Mouse (Mus musculus) thymus, adult 2 months (tissue): ENCODE results near the gene Osbpl8. TPM values are rescaled to one million over a fixed set of nuclear protein-coding genes. Genes with fewer than 3 reads are reported as not detected.

Experiments used
- DNase-seq: peaks from one replicate; pipeline ENCODE4 v3.0.0; 2021
- H3K27ac ChIP-seq: fragments of 200-500 bp; 2 replicates; pipeline ENCODE4 v1.5.1; 2012; ENCODE audit warnings: low read length, control low read depth; ENCODE audit not compliant: control insufficient read depth, insufficient read depth
- H3K27me3 ChIP-seq: fragments of 200-500 bp; 2 replicates; pipeline ENCODE4 v1.6.1; 2012; ENCODE audit warnings: mild to moderate bottlenecking, low read length, moderate library complexity, mixed read lengths; ENCODE audit not compliant: control insufficient read depth, insufficient read depth
- H3K36me3 ChIP-seq: fragments of 200-500 bp; 2 replicates; pipeline ENCODE4 v1.6.1; 2012; ENCODE audit warnings: mild to moderate bottlenecking, low read length, moderate library complexity; ENCODE audit not compliant: control insufficient read depth, insufficient read depth
- H3K4me1 ChIP-seq: fragments of 200-500 bp; replicated peaks from 2 replicates; pipeline ENCODE4 v1.6.1; 2012; ENCODE audit warnings: low read length; ENCODE audit not compliant: control insufficient read depth, insufficient read depth
- H3K4me3 ChIP-seq: fragments of 200-500 bp; 2 replicates; pipeline ENCODE4 v1.5.1; 2012; ENCODE audit warnings: mild to moderate bottlenecking, low read length, control low read depth, moderate library complexity; ENCODE audit not compliant: control insufficient read depth, insufficient read depth
- CTCF ChIP-seq: fragments of 200-500 bp; IDR thresholded peaks from 2 replicates; pipeline ENCODE4 v1.5.1; 2012; ENCODE audit warnings: mild to moderate bottlenecking, control low read depth, low read length, moderate library complexity, borderline replicate concordance; ENCODE audit not compliant: control insufficient read depth, poor library complexity, insufficient read depth; ENCODE audit errors: extremely low read depth
- POLR2A ChIP-seq: fragments of 200-500 bp; IDR thresholded peaks from 2 replicates; pipeline ENCODE4 v1.6.1; 2012; ENCODE audit warnings: mild to moderate bottlenecking, low read length, control low read depth, moderate library complexity; ENCODE audit not compliant: control insufficient read depth, poor library complexity, insufficient read depth; ENCODE audit errors: extremely low read depth
- WGBS: fragments of 180-500 bp; shearing (Covaris S2); methylation state at CpG from one replicate; pipeline ENCODE4 v1.1.7; 2018; 5-methylcytosine and 5-hydroxymethylcytosine counted together
- polyA plus RNA-seq: library from polyadenylated mRNA; depleted of rRNA; stranded (reverse); fragments of >200 nt; gene quantifications from 2 replicates; pipeline ENCODE4 v1.2.3, GENCODE M21; 2012

Gene Osbpl8
- polyA plus RNA-seq, 1 experiment = 22.0 TPM

DNA sequence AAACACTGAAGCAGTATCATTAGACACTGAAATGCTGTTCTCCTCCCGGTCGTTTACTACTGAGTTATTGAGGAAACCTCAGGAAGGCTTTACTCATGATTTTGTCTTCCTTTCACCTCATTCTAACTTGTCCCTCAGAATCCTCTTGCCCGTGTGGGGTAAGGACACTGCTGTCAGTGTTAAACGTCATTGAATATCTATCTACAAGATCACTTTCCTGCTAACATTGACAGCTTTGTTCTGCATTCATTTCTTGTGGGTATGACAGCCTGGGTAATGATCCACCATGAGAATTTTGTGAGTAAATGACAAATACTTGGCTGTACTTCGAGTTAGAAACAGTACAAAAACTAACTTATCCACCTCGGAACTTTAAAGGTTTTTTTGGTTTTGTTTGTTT is 133.1 kb downstream of the Osbpl8 start:
- WGBS = 56% methylated on average over 6 of the region's 6 CpGs
- H3K4me3 ChIP-seq = no peak overlapping the region

DNA sequence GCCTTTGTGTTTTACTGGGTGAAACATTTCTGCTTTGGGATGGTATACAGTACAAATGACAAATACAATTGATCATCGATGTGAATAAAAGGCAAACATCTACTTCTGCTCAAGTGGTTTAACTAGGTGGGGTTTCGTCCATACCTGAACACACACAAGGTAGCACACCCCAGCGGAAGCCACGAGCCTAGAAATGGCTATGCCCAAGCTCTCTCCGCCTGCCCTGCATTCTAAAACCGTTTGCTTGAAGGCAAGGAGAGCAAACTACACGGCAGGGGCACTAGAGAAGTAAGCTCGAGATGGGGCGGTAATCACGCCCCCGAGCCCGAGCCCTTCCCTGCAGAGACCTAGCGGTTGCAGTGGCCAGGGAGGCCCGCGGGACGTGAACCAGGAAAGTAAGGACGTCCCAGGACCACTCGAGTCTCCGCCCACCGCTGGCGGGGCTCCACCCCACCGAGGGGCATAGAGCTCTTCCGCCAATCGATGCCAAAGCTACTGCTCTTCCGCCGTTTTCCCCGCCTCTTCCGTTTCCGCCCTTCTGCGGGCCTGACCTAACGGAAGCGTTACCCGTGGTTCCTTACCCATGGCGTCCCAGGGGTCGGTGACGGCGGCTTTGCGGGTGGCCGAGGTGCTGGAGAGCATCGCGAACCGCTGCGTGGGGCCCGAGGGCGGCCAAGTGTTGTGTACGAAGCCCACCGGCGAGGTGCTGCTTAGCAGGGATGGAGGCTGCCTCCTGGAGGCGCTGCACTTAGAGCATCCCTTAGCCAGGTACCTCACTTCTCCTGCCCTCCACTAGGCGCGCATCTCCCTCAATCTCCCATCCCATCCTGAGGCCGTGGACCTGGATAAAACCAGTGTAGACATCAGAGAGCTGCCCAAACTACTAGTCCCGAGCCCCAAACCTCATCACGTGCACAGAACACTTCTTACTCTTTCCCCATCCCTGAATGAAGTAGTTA is 133.9 kb downstream of the Osbpl8 start, which contains the start of gene Bbs10:
Bbs10 (plus strand) TSS at position 540 of the 959 bp plus-strand sequence.
- WGBS = 2% methylated on average over 54 of the region's 54 CpGs
- H3K27me3 ChIP-seq = no peaks in the 10 kb centered on the region
- H3K4me1 ChIP-seq = no peaks in the 10 kb centered on the region
- TF ChIP-seq POLR2A (peak; percentile 63; the same call in 1 of the 2 replicates), CTCF (peak; percentile 77; the same call in 1 of the 2 replicates)
- peak within 1 kb of the TSS; percentile 67 for H3K4me3 ChIP-seq
- H3K27ac ChIP-seq = no peak within 1 kb of the TSS
- peak; percentile 93 for DNase-seq
- peaks cover 2% of the 10 kb centered on the region; the same call in 1 of the 2 replicates for H3K36me3 ChIP-seq

More for the DNA sequence above, 133.1 kb downstream of the Osbpl8 start:
- Histone ChIP-seq H3K27ac (no peak overlapping the region), H3K4me1 (no peaks in the 10 kb centered on the region), H3K36me3 (peaks cover 10% of the 10 kb centered on the region; the same call in 1 of the 2 replicates), H3K27me3 (no peaks in the 10 kb centered on the region)
- no peak for TF ChIP-seq CTCF
- TF ChIP-seq POLR2A = no peak
- no peak for DNase-seq

DNA sequence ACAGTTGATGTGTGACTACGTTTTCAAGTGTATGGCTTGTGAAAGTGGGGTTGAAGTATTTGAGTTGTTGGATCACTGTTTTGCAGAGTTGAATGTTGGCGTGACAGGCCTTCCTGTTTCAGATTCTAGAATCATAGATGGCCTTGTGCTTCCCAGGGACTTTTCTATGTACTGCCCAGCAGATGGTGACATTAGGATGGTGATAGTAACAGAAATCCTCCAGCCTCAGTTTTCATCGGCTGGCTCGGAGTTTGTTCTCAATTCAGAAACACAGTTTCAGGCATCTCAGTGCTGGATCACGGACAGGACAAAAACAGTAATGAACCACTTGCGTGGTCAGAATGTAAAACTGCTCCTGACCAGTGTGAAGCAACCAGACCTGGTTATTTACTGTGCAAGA is 135.0 kb downstream of the Osbpl8 start:
- WGBS = 95% methylated on average over 6 of the region's 6 CpGs
- no peaks in the 10 kb centered on the region for H3K27me3 ChIP-seq
- TF ChIP-seq CTCF (no peak), POLR2A (no peak)
- no peak overlapping the region for H3K4me3 ChIP-seq
- H3K4me1 ChIP-seq = no peaks in the 10 kb centered on the region
- H3K27ac ChIP-seq = no peak overlapping the region
- no peak for DNase-seq
- no peaks in the 10 kb centered on the region for H3K36me3 ChIP-seq

DNA sequence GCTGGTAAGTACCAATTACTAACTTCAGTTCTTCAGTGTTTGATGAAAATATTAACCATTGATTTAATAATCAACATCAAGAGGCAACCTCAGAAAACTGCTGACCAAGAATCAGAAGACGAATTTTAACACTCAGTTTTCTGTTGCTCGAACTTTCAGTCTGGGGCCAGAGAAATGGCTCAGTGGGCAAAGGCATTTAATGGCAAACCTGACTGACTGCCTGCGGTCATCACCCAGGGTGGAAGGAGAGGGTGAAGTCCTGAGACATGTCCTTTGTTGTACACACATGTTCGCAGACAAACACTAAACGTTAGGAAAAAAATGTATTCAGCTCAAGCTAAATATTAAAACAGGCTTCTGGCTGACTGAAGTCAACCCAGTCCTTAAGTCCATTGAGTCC is 136.5 kb downstream of the Osbpl8 start:
- DNase-seq = no peak
- no peaks in the 10 kb centered on the region for H3K4me1 ChIP-seq
- TF ChIP-seq POLR2A (no peak), CTCF (no peak)
- H3K27me3 ChIP-seq = no peaks in the 10 kb centered on the region
- 95% methylated on average over 5 of the region's 5 CpGs for WGBS
- no peaks in the 10 kb centered on the region for H3K36me3 ChIP-seq
- no peak overlapping the region for H3K27ac ChIP-seq
- H3K4me3 ChIP-seq = no peak overlapping the region

DNA sequence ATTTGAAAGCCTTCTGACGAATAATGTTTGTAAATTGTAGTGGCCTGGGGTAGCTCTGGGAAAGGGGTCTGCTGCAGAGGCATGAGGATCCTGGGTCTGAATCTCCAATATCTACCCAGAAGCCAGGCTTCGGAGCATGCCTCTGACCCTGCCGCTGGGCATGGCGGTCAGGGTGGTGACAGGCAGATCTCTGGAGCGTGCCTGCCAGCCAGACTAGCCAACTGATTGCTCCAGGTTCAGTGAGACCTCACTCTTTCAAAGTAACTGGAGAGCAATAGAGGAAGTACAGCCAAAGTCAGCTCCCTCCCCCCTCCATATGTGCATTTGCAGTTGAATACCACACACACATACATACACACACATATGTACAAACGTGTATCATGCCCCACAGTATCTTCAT is 137.9 kb downstream of the Osbpl8 start:
- 88% methylated on average over 6 of the region's 6 CpGs for WGBS

DNA sequence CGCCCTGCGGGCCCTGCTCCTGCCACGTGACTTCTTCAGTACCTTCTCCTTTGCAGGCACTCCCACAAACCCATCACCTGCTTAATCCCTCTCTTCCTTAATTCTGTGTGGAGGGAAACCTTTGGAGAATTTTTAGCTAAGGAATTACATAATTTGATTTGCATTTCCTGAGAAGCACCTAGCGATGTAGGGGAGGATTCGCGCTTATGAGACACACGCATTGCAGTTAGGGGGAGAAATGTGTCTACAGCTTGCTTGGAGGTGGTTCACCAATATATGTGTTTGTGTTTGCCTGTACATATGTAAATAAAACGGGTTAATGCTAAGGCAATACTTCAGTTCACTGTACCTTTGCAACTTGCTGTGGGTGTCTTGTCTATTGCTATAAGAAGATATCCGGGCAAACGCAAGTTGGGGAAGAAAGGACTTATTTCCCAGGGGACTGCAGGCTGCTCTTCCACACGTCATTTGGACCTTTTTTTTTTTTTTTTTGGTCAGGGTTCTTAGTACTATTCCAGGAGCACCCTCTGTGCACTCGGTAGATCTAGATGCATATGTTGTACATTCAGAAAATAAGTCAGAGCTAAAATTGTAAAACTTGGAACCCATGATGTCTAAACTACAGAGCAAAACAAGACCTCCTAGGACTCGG is 144.4 kb downstream of the Osbpl8 start:
- 95% methylated on average over 13 of the region's 13 CpGs for WGBS

More for the DNA sequence above, 137.9 kb downstream of the Osbpl8 start:
- TF ChIP-seq POLR2A (no peak), CTCF (no peak)
- H3K36me3 ChIP-seq = no peaks in the 10 kb centered on the region
- H3K27me3 ChIP-seq = no peaks in the 10 kb centered on the region
- no peak overlapping the region for H3K27ac ChIP-seq
- no peaks in the 10 kb centered on the region for H3K4me1 ChIP-seq
- DNase-seq = no peak
- H3K4me3 ChIP-seq = no peak overlapping the region

More for the DNA sequence above, 144.4 kb downstream of the Osbpl8 start:
- DNase-seq = no peak
- Histone ChIP-seq H3K4me3 (no peak overlapping the region), H3K27ac (no peak overlapping the region), H3K4me1 (no peaks in the 10 kb centered on the region), H3K27me3 (no peaks in the 10 kb centered on the region), H3K36me3 (no peaks in the 10 kb centered on the region)
- TF ChIP-seq CTCF = no peak
- no peak for TF ChIP-seq POLR2A
